Mouse (Mus musculus) stomach, postnatal 0 days (tissue): ENCODE results near the gene Cript.
A peak's percentile ranks its signal among the peaks of the same experiment; 100 is the strongest.

Experiments
- CTCF ChIP-seq: IDR thresholded peaks from 2 replicates; pipeline ENCODE4 v1.5.1; 2016; ENCODE audit warnings: antibody characterized with exemption, low read depth, mild to moderate bottlenecking, moderate library complexity
- EP300 ChIP-seq: optimal IDR thresholded peaks from 2 replicates; pipeline ENCODE3; 2016; ENCODE audit warnings: antibody characterized with exemption

- TF ChIP-seq CTCF (peak; percentile 87), EP300 (no peak)
Observed at GRCm38 (mm10) chr17:87036141-87037073, 11.1 kb downstream of the Cript start.
